Mouse (Mus musculus): ENCODE data around the gene Osmr. TPM values are rescaled to one million over a fixed set of nuclear protein-coding genes. Genes with fewer than 3 reads are reported as not detected.
A peak's percentile ranks its signal among the peaks of the same experiment; 100 is the strongest.

The Osmr gene
- polyA plus RNA-seq (2016; fragmentation: Nextera tagmentation; extraction: Ambion mirVana): 0.54 and 0.66 TPM in 2 replicates

DNA sequence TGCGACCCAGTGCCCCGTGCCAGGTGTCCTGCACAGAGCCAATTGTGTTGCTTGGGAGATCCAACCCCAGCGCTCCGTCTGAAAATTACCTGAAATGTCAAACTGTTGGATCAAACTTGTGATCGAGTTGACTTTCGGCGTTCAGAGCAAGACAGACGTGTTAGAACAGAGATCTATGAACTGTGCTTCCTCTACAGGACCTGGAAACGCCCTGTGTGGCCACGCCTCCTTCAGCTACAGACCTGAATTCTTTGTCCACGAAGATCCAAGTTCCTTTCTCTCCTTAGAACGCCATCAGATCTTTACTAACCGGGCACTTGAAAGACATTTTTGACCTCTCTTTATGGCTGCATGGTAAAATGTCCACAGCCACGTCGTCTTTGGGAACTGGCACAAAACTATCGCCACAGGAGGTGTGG, at the start of gene Osmr:
Osmr (minus strand) TSS at position 369 of the 419 bp plus-strand sequence.
- Histone ChIP-seq H3K9me3 (no peaks in the 10 kb centered on the region), H3K4me2 (replicated peaks) (peak within 1 kb of the TSS; percentile 90), H3K4me1 (peaks cover 11% of the 10 kb centered on the region), H3K27ac (no peak within 1 kb of the TSS), H3K9ac (peak within 1 kb of the TSS; percentile 53), H3K27me3 (replicated peaks) (peaks cover 23% of the 10 kb centered on the region), H3K4me3 (peak within 1 kb of the TSS; percentile 38), H3K36me3 (no peaks in the 10 kb centered on the region)
- 8% methylated on average over 16 of the region's 16 CpGs for WGBS
- 0 out of 2 replicates have a peak, but pooled peaks have one; percentile 55 for ATAC-seq (ENCODE audit: low FRiP score, low read depth)

DNA sequence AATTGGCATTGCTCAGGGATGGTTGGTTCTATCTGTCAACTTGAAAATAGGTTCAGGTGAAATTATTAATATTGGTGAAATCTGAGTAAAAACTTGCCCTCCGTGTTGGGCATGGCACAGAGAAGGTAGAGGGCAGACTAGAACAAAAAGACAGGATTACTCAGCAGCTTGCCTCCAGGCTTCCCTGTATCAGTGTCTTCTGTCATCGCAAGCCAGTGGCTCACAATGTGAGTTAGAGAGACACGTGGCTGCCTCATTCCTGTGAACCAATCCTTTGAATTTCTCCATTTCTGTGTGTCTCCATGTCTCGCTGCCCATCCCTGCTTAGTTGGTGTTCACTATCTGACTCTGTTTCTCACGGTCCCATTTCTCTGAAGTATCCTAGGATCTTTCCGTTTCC, 44.6 kb upstream of the Osmr start:
- Histone ChIP-seq H3K4me1 (no peaks in the 10 kb centered on the region), H3K4me2 (replicated peaks) (no peak overlapping the region), H3K9me3 (no peaks in the 10 kb centered on the region), H3K36me3 (no peaks in the 10 kb centered on the region), H3K27me3 (replicated peaks) (no peaks in the 10 kb centered on the region), H3K27ac (no peak overlapping the region), H3K9ac (no peak overlapping the region), H3K4me3 (no peak overlapping the region)
- no peak for ATAC-seq (ENCODE audit: low FRiP score, low read depth)
- WGBS: 89% methylated on average over 6 of the region's 6 CpGs

- H3K27me3 ChIP-seq (replicated peaks): no peaks in the 10 kb centered on the region
- no peak overlapping the region for H3K4me2 ChIP-seq (replicated peaks)
- WGBS: 92% methylated on average over 6 of the region's 6 CpGs
- no peaks in the 10 kb centered on the region for H3K36me3 ChIP-seq
- H3K9ac ChIP-seq: no peak overlapping the region
- H3K27ac ChIP-seq: no peak overlapping the region
- H3K4me1 ChIP-seq: no peaks in the 10 kb centered on the region
- H3K9me3 ChIP-seq: no peaks in the 10 kb centered on the region
- no peak for ATAC-seq (ENCODE audit: low FRiP score, low read depth)
- H3K4me3 ChIP-seq: no peak overlapping the region
Measured at GRCm38 (mm10) chr15:6914163-6914562, 39.4 kb upstream of the Osmr start.

DNA sequence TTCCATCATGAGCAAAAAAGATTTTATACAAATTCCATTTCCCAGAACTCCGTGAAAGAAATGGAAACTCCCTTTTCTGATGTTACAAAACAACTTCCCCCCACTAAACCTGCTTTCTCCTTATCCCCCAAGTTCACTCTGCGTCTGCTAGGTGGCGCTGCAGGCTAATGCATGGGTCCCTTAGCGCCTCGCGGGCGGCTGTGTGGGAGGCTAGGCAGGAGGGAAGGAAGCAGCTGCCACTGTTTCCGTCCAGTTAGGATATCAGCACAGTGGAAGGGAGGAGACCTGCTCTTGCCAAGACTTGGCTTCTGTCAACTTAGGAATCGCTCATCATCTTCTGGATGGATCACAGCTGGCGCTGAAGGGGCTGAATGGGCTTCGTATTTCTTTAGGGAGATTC, 34.9 kb upstream of the Osmr start:
- H3K9me3 ChIP-seq: no peaks in the 10 kb centered on the region
- 5% methylated on average over 11 of the region's 11 CpGs for WGBS
- H3K4me3 ChIP-seq: no peak overlapping the region
- no peak overlapping the region for H3K9ac ChIP-seq
- H3K27ac ChIP-seq: no peak overlapping the region
- peak; percentile 90 for ATAC-seq (ENCODE audit: low FRiP score, low read depth)
- H3K4me1 ChIP-seq: no peaks in the 10 kb centered on the region
- H3K4me2 ChIP-seq (replicated peaks): no peak overlapping the region
- no peaks in the 10 kb centered on the region for H3K36me3 ChIP-seq
- H3K27me3 ChIP-seq (replicated peaks): no peaks in the 10 kb centered on the region

GRCm38 (mm10) chr15:6909084-6909483, 34.3 kb upstream of the Osmr start:
- no peaks in the 10 kb centered on the region for H3K9me3 ChIP-seq
- H3K4me3 ChIP-seq: no peak overlapping the region
- no peak overlapping the region for H3K9ac ChIP-seq
- no peaks in the 10 kb centered on the region for H3K4me1 ChIP-seq
- H3K27ac ChIP-seq: no peak overlapping the region
- no peaks in the 10 kb centered on the region for H3K27me3 ChIP-seq (replicated peaks)
- H3K36me3 ChIP-seq: no peaks in the 10 kb centered on the region
- ATAC-seq (ENCODE audit: low FRiP score, low read depth): no peak
- no peak overlapping the region for H3K4me2 ChIP-seq (replicated peaks)
- 76% methylated on average over 14 of the region's 14 CpGs for WGBS

DNA sequence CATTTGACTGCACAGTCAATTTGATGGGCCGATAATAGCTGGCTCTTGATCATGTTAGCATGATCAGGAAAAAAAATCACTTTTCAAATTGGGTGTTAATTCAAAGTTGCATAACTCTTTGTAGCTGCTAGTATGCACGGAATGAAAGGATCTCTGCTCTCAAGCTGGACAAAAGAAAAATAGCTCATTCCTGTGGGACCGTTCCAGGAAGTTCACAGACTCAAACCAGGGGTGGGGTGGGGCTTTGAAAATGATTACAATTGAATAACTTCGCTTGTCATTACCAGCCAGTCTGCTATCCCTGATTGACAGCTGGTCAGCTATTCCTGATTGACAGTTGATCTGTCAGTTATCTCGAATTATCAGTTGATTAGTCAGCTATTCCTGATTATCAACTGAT, 33.8 kb upstream of the Osmr start:
- Histone ChIP-seq H3K36me3 (no peaks in the 10 kb centered on the region), H3K9me3 (no peaks in the 10 kb centered on the region), H3K9ac (no peak overlapping the region), H3K27me3 (replicated peaks) (no peaks in the 10 kb centered on the region), H3K4me3 (no peak overlapping the region), H3K27ac (no peak overlapping the region), H3K4me1 (no peaks in the 10 kb centered on the region), H3K4me2 (replicated peaks) (no peak overlapping the region)
- ATAC-seq (ENCODE audit: low FRiP score, low read depth): no peak
- WGBS: 73% methylated on average over 5 of the region's 5 CpGs

DNA sequence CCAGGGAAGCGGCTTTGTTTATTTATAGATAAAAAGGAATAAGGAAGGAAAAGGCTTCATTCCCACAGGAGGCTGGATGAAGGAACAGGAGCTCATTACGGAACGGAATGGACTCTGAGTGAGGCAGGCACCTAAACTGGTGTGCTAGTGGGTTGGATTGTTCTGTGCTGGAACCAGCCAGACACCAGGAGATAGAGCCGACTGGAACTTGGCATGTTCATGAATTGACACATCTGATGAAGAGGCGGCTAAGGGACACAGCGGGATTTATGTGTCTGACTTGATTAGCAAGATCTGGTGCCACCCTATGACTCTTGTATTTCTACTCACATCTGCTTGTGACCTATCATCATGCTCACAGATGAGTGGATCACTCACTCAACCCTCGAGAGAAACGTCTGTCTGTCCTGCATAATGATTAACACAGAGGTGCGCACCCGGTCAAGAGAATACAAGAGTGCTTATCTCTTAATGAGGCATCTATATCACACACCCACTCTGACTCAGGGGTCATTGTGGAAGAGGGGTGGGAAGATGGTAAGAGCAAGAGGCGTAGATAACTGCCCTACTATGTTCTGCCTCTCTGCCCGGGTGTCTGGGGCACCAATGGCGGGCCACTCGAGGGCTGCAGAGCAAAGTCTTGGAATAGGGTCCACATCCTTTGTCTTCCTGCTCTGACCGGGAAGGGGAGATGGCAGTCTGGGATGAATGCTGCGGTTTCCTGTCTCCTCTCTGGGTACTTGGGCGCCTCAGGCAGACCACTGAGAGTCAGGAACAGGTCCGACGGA, 31.7 kb upstream of the Osmr start:
- no peak overlapping the region for H3K27ac ChIP-seq
- H3K9me3 ChIP-seq: no peaks in the 10 kb centered on the region
- H3K4me2 ChIP-seq (replicated peaks): no peak overlapping the region
- no peaks in the 10 kb centered on the region for H3K36me3 ChIP-seq
- no peak for ATAC-seq (ENCODE audit: low FRiP score, low read depth)
- no peaks in the 10 kb centered on the region for H3K27me3 ChIP-seq (replicated peaks)
- no peaks in the 10 kb centered on the region for H3K4me1 ChIP-seq
- 85% methylated on average over 19 of the region's 19 CpGs for WGBS
- no peak overlapping the region for H3K9ac ChIP-seq
- H3K4me3 ChIP-seq: no peak overlapping the region

GRCm38 (mm10) chr15:6905726-6906125, 31.0 kb upstream of the Osmr start:
- Histone ChIP-seq H3K4me2 (replicated peaks) (no peak overlapping the region), H3K27me3 (replicated peaks) (no peaks in the 10 kb centered on the region), H3K9me3 (no peaks in the 10 kb centered on the region), H3K36me3 (no peaks in the 10 kb centered on the region), H3K4me1 (no peaks in the 10 kb centered on the region), H3K27ac (no peak overlapping the region), H3K4me3 (no peak overlapping the region), H3K9ac (no peak overlapping the region)
- ATAC-seq (ENCODE audit: low FRiP score, low read depth): no peak
- WGBS: 93% methylated on average over 4 of the region's 4 CpGs

DNA sequence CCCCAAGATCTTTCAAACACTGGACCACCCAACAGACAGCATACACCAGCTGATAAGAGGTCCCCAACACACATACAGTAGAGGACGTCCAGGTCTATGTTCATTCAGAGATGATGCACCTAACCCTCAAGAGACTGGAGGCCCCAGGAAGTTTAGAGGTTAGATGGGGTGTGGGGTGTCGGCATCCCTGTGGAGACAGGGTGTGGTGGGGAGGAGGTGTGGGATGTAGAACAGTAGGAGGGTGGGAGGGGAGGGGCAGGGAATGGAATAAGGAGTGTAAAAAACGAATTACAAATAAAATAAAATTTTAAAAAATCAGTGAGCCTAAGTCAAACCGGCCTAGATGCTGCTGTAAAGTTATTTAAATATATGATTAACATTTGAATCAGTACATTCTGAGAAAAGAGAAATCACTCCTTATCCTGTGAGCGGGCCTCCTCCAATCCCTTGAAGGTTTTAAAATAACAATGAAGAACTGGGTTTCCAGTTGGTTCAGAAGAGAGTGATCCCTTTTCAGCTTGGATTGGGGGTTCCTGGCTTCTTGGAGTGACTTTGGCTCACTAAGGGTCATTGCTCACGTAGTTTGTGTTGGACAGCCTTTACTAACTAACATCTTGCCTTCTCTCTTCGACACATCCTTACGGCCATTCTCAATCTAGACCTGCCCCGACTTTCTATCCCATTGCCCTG, 28.7 kb upstream of the Osmr start:
- WGBS: 58% methylated on average over 9 of the region's 9 CpGs
- no peak overlapping the region for H3K4me2 ChIP-seq (replicated peaks)
- no peaks in the 10 kb centered on the region for H3K9me3 ChIP-seq
- no peaks in the 10 kb centered on the region for H3K4me1 ChIP-seq
- H3K4me3 ChIP-seq: no peak overlapping the region
- no peak overlapping the region for H3K9ac ChIP-seq
- ATAC-seq (ENCODE audit: low FRiP score, low read depth): no peak
- no peaks in the 10 kb centered on the region for H3K27me3 ChIP-seq (replicated peaks)
- no peak overlapping the region for H3K27ac ChIP-seq
- no peaks in the 10 kb centered on the region for H3K36me3 ChIP-seq

- ATAC-seq (ENCODE audit: low FRiP score, low read depth): peak; percentile 48; the same call in 1 of the 2 replicates
- no peaks in the 10 kb centered on the region for H3K27me3 ChIP-seq (replicated peaks)
- H3K4me2 ChIP-seq (replicated peaks): no peak overlapping the region
- H3K36me3 ChIP-seq: no peaks in the 10 kb centered on the region
- 76% methylated on average over 5 of the region's 5 CpGs for WGBS
- no peak overlapping the region for H3K27ac ChIP-seq
- no peaks in the 10 kb centered on the region for H3K4me1 ChIP-seq
- H3K9ac ChIP-seq: no peak overlapping the region
- H3K4me3 ChIP-seq: no peak overlapping the region
- H3K9me3 ChIP-seq: no peaks in the 10 kb centered on the region
Measured at GRCm38 (mm10) chr15:6901982-6902639, 27.3 kb upstream of the Osmr start.

DNA sequence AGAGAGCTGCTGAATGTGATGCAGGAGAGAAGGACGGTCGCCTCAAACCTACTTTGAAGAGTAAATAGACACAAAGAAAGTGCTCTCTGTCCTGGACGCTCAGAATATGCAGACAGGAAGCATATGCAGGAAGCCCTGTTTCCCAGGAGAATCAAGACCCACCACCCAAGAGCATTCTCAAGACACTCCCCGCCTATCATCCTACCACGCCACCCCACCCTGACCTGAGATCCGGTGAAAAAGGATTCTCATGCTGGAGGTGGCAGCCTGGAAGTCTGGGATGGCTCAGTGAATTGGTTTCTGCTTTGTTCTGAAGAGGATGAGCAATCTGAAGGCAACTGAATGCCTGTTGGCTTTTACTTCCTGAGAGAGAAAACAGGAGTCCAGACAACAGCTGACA, 26.5 kb upstream of the Osmr start:
- no peak overlapping the region for H3K27ac ChIP-seq
- no peaks in the 10 kb centered on the region for H3K36me3 ChIP-seq
- no peaks in the 10 kb centered on the region for H3K9me3 ChIP-seq
- H3K4me2 ChIP-seq (replicated peaks): no peak overlapping the region
- 84% methylated on average over 6 of the region's 6 CpGs for WGBS
- H3K27me3 ChIP-seq (replicated peaks): no peaks in the 10 kb centered on the region
- ATAC-seq (ENCODE audit: low FRiP score, low read depth): no peak
- no peaks in the 10 kb centered on the region for H3K4me1 ChIP-seq
- no peak overlapping the region for H3K9ac ChIP-seq
- no peak overlapping the region for H3K4me3 ChIP-seq

DNA sequence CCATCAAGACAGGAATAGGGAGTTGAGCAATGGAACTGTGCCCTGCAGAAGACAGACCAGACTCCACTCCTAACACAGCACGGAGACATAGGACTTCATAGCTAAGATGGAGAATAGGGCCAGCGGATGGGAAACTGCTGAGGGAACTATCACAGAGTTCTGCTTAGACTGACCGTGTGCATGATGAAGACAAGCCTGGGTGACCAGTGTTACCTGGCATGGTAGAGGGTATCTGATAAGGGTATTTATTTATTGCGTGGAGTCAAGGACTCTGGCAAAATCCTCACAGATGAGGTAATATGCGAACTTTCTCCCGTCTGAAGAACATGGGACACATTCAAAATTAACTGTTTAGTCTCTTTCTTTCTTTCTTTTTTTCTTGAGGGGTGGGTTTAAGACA, 9.5 kb upstream of the Osmr start:
- Histone ChIP-seq H3K9me3 (no peaks in the 10 kb centered on the region), H3K4me1 (no peaks in the 10 kb centered on the region), H3K27ac (no peak overlapping the region), H3K9ac (no peak overlapping the region), H3K4me2 (replicated peaks) (no peak overlapping the region), H3K4me3 (no peak overlapping the region), H3K36me3 (no peaks in the 10 kb centered on the region), H3K27me3 (replicated peaks) (no peaks in the 10 kb centered on the region)
- no peak for ATAC-seq (ENCODE audit: low FRiP score, low read depth)
- 90% methylated on average over 6 of the region's 6 CpGs for WGBS
